Mouse (Mus musculus) kidney, embryonic 16.5 days (tissue): ENCODE measurements around the gene Micall1. TPM values are rescaled to one million over a fixed set of nuclear protein-coding genes. Genes with fewer than 3 reads are reported as not detected.

Experiments used
- ATAC-seq: fragments of 200-750 bp; cut with Nextera tagmentation; 2 replicates; pipeline ENCODE4 v1.8.0; 2017; ENCODE audit warnings: moderate TSS enrichment; ENCODE audit not compliant: low FRiP score, low TSS enrichment
- H3K27ac ChIP-seq: fragments of 300-500 bp; sonication (generic); 2 replicates; pipeline ENCODE4 v1.5.1; 2014; ENCODE audit warnings: low read length
- H3K27me3 ChIP-seq: fragments of 300-500 bp; sonication (generic); 2 replicates; pipeline ENCODE4 v1.6.1; 2014; ENCODE audit warnings: low read length, control low read depth, mixed read lengths; ENCODE audit not compliant: insufficient read depth
- H3K36me3 ChIP-seq: fragments of 300-500 bp; sonication (generic); 2 replicates; pipeline ENCODE4 v1.6.1; 2014; ENCODE audit warnings: low read length, control low read depth, mixed read lengths; ENCODE audit not compliant: insufficient read depth
- H3K4me1 ChIP-seq: fragments of 300-500 bp; sonication (generic); 2 replicates; pipeline ENCODE4 v1.6.1; 2014; ENCODE audit warnings: low read length, control low read depth, mixed read lengths; ENCODE audit not compliant: insufficient read depth
- H3K4me2 ChIP-seq: fragments of 300-500 bp; sonication (generic); replicated peaks from 2 replicates; pipeline ENCODE4 v1.6.1; 2014; ENCODE audit warnings: low read depth, low read length
- H3K4me3 ChIP-seq: fragments of 300-500 bp; sonication (generic); 2 replicates; pipeline ENCODE4 v1.5.1; 2014; ENCODE audit warnings: mild to moderate bottlenecking, low read length
- H3K9ac ChIP-seq: fragments of 300-500 bp; sonication (generic); replicated peaks from 2 replicates; pipeline ENCODE4 v1.6.1; 2014; ENCODE audit warnings: low read length
- H3K9me3 ChIP-seq: fragments of 300-500 bp; sonication (generic); 2 replicates; pipeline ENCODE4 v1.6.1; 2016; ENCODE audit warnings: low read length, control low read depth
- WGBS: fragments of 180-500 bp; shearing (Covaris S2); extraction: QIAGEN DNeasy Blood & Tissue Kit; methylation state at CpG from one replicate; pipeline ENCODE4 v1.1.7; 2014; 5-methylcytosine and 5-hydroxymethylcytosine counted together
- polyA plus RNA-seq: library from polyadenylated mRNA; unstranded; fragments of >200 nt; fragmentation: Nextera tagmentation; extraction: Ambion mirVana; gene quantifications from 2 replicates; pipeline ENCODE4 v1.2.1, GENCODE M21; 2015

Gene Micall1
- polyA plus RNA-seq, 1 experiment from 2014 or later, result 8.9 TPM

DNA sequence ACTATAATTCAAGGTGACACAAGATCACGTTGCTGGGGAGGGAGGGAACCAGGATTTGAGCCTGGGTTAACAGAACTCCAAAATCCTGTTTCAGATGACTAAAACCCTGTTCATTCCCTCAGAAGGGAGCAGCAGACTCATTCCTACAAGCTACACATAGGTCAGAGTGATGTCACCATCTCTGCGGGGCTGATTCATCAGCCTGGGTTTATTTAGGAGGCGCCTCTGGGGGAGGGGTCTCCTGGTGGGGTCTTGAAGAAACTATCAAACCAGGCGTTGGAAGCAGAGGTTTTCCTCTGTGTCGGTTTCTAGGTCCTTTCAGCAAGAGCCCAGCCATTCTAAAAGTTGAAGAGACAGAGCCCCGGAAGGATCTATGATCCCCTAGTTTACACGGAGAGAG, 732 bp upstream of the Micall1 start:
- H3K4me1 ChIP-seq, result peaks cover 26% of the 10 kb centered on the region
- no peaks in the 10 kb centered on the region for H3K36me3 ChIP-seq
- H3K4me3 ChIP-seq, result peak overlapping the region; percentile 87
- H3K9me3 ChIP-seq, result no peaks in the 10 kb centered on the region
- no peak for ATAC-seq
- no peaks in the 10 kb centered on the region for H3K27me3 ChIP-seq
- H3K4me2 ChIP-seq, result peak overlapping the region; percentile 78
- peak overlapping the region; percentile 87; the same call in 1 of the 2 replicates for H3K9ac ChIP-seq
- peak overlapping the region; percentile 85 for H3K27ac ChIP-seq
- WGBS, result 15% methylated on average over 7 of the region's 7 CpGs

DNA sequence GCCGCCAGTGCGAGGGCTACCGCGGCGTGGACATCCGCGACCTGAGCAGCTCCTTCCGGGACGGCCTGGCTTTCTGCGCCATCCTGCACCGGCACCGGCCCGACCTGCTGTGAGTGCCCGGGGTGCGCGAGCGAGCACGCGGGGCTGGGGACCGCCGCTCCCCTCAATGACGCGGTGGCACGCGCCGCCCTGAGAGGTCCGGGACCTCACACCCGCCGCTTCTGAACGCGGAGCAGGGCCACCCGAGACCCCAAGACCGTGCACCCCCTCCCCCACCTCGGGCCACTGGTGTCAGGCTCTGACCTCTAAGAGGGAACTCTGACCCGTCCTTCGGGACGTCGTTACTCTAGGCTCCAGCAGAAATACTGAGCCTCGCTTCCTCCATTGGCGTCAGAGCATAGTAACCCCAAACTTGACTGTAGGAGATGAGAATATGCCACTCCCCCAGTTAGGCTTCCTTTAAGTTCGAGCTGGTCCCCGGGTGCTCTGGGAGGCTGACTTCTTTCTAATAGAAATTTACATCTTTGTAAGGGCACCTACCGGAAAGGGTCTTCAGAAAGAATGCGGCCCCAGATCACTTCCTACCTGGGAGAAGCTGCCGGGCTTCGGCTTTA, 730 bp downstream of the Micall1 start:
- Histone ChIP-seq H3K27ac (peak overlapping the region; percentile 85; the same call in 1 of the 2 replicates), H3K36me3 (no peaks in the 10 kb centered on the region), H3K27me3 (no peaks in the 10 kb centered on the region), H3K9ac (peak overlapping the region; percentile 87), H3K4me3 (peak overlapping the region; percentile 87), H3K4me1 (peaks cover 26% of the 10 kb centered on the region), H3K4me2 (peak overlapping the region; percentile 78), H3K9me3 (no peaks in the 10 kb centered on the region)
- WGBS, result under 1% methylated on average over 46 of the region's 46 CpGs
- ATAC-seq, result no peak; the same call in 1 of the 2 replicates

DNA sequence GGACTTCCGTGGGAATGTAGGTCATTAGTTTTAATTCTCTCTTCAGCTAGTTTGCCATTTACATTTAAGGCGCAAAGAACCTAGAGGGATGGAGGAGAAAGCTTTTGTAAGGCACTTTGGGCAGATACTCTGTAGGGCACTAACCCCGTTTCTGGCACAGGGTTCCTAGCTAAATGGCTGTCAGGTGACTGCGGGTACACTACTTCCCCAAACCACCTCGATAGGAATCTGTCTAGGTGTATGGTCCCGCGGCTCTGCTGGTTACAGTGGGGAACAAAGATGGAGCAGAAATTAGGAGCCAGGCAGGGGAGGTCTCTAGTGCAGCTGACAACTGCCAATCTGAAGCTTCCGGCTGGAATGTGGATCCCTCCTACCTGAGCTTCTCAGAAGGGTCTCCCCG, 1.3 kb downstream of the Micall1 start:
- Histone ChIP-seq H3K4me1 (peaks cover 28% of the 10 kb centered on the region), H3K36me3 (peaks cover 6% of the 10 kb centered on the region; the same call in 1 of the 2 replicates), H3K9ac (peak overlapping the region; percentile 87), H3K4me3 (peak overlapping the region; percentile 87), H3K9me3 (no peaks in the 10 kb centered on the region), H3K27me3 (no peaks in the 10 kb centered on the region), H3K4me2 (peak overlapping the region; percentile 78), H3K27ac (no peak overlapping the region)
- no peak for ATAC-seq
- WGBS, result 15% methylated on average over 9 of the region's 9 CpGs

DNA sequence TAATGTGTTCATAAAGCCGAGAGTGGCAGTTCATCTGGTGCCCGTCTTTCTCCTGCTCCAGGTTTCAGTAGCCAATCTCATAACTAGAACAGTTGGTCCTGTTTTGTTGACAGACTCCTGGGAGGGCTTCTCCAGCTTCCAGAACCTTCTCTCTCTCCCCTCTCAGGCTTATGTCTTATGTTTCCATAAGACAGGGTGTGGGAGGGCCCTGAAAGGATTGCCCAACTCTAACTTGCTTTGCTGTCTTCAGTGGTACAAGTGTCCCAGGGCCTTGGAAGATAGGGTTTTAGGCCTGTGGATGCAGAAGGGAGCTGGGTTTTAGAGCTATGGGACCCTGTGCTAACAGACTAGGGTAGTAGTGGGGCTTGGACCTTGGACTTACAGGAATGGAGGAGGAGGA, 1.8 kb downstream of the Micall1 start:
- Histone ChIP-seq H3K36me3 (peaks cover 9% of the 10 kb centered on the region; the same call in 1 of the 2 replicates), H3K27me3 (no peaks in the 10 kb centered on the region), H3K4me2 (peak overlapping the region; percentile 78), H3K27ac (no peak overlapping the region), H3K9ac (peak overlapping the region; percentile 87), H3K4me1 (peaks cover 30% of the 10 kb centered on the region), H3K9me3 (no peaks in the 10 kb centered on the region), H3K4me3 (peak overlapping the region; percentile 87)
- WGBS, result 61% methylated on average over 2 of the region's 2 CpGs
- no peak for ATAC-seq

DNA sequence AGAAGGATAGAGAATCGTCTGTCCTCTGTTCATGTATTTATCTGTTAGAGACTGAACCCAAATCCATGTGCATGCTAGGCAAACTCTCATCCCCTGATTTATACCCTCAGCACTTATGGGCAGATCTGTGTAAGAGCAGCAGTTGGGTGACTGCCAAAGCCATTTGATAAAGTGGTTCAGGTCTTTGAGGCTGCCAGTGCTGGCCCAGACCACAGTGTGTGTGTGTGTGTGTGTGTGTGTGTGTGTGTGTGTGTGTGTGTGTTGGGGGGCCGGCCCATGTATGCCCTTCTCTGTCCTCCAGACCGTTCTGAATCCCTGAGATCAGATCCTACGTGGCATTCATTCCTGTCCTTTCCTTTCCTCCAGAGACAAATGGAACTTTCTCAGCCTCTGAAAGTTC, 3.1 kb downstream of the Micall1 start:
- Histone ChIP-seq H3K27me3 (no peaks in the 10 kb centered on the region), H3K4me1 (peaks cover 31% of the 10 kb centered on the region), H3K36me3 (peaks cover 10% of the 10 kb centered on the region; the same call in 1 of the 2 replicates), H3K27ac (no peak overlapping the region), H3K4me2 (peak overlapping the region; percentile 23; the same call in 1 of the 2 replicates), H3K9ac (peak overlapping the region; percentile 15; the same call in 1 of the 2 replicates), H3K9me3 (no peaks in the 10 kb centered on the region), H3K4me3 (no peak overlapping the region)
- no peak for ATAC-seq
- 63% methylated on average over 4 of the region's 4 CpGs for WGBS

DNA sequence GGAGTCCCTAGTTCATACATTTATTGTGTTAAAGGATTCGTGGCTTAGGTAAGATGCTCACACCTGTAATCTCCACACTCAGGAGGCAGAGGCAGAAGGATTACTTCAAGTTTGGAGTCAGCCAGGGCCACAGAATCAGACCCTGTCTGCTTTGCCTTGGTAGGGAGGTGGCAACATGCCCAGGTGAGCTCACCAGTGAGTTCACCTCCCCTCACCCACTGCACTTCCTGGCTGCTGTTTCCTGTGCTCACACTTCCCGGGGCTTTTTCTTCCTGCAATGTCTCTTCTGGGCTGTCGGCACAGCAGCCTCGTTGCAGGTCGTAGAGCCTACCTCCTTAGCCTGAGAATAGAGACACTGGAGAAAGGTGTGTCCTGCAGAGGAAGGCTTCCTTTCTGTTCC, 6.6 kb downstream of the Micall1 start:
- WGBS, result 43% methylated on average over 5 of the region's 5 CpGs
- no peaks in the 10 kb centered on the region for H3K27me3 ChIP-seq
- no peaks in the 10 kb centered on the region for H3K9me3 ChIP-seq
- no peak overlapping the region for H3K4me3 ChIP-seq
- H3K4me1 ChIP-seq, result peaks cover 20% of the 10 kb centered on the region
- 0 out of 2 replicates have a peak overlapping the region, but pooled peaks have one; percentile 33 for H3K27ac ChIP-seq
- H3K4me2 ChIP-seq, result no peak overlapping the region
- ATAC-seq, result no peak
- no peak overlapping the region for H3K9ac ChIP-seq
- H3K36me3 ChIP-seq, result peaks cover 16% of the 10 kb centered on the region; the same call in 1 of the 2 replicates

DNA sequence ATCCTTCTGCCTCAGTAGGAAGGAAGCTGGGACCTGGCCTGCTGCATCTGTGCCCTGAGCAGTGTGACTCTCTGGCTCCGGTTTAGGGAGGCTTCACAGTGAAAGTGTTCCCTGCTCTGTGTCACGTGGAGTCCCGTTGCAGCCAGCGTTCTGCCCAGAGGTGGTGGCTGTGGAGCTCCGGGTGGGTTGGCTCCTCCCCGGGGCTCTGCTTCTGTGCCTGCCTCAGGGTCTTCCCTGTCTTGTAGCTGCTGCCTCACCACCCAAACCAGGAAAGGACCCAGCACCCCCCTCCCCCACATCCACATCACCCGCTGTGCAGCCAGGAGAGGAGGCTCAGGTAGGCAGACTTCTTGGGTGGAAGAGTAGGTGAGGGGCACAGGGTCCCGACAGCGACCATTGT, 10.8 kb downstream of the Micall1 start:
- no peak overlapping the region for H3K4me3 ChIP-seq
- no peak overlapping the region for H3K4me2 ChIP-seq
- 82% methylated on average over 9 of the region's 9 CpGs for WGBS
- no peaks in the 10 kb centered on the region for H3K9me3 ChIP-seq
- 0 out of 2 replicates have a peak, but pooled peaks cover 5% of the 10 kb centered on the region for H3K4me1 ChIP-seq
- H3K36me3 ChIP-seq, result peaks cover 30% of the 10 kb centered on the region
- no peak for ATAC-seq
- H3K27me3 ChIP-seq, result no peaks in the 10 kb centered on the region
- H3K27ac ChIP-seq, result no peak overlapping the region
- no peak overlapping the region for H3K9ac ChIP-seq

DNA sequence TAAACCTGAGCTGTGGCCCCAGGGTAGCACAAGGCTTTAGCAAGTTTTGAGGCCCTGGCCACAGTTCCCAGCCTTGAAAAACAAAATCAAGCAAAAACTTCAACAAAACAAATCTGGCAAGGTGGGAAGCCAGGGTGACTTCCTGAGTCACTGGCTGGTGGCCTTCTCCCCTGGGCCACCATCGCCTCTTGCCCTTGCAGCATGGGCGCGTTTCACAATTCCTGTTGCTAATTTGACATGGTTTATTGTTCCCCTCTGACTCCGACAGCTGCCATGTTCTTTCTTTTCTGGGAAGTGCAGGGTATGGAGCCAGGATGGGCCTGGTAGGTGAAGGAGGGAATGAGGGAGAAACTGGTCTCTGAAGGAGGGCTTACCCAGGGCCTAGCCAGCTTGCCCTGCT, 13.4 kb downstream of the Micall1 start:
- Histone ChIP-seq H3K27ac (no peak overlapping the region), H3K9me3 (no peaks in the 10 kb centered on the region), H3K36me3 (peaks cover 38% of the 10 kb centered on the region; the same call in 1 of the 2 replicates), H3K4me2 (no peak overlapping the region), H3K4me3 (no peak overlapping the region), H3K27me3 (no peaks in the 10 kb centered on the region), H3K4me1 (no peaks in the 10 kb centered on the region), H3K9ac (no peak overlapping the region)
- WGBS, result 77% methylated on average over 4 of the region's 4 CpGs
- ATAC-seq, result no peak

DNA sequence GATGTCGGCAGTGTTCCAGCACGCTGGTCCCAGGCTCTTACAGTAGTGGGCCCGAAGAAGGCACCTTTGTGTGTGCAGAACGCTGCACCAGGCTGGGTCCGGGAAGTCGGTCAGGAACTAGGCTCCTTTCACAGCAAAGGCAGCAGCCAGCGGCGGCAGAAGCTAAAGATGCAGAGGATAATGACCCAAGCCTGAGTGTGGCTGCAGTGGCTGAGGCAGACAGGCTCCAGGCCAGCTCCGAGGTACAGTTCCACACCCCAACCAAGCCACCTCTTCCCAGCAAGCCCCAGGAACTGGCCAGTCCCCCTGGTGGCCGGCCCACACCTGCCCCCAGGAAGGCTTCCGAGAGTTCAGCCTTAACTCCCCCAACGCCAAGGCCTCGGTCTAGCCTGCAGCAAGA, 13.8 kb downstream of the Micall1 start:
- H3K36me3 ChIP-seq, result peaks cover 41% of the 10 kb centered on the region
- no peaks in the 10 kb centered on the region for H3K4me1 ChIP-seq

DNA sequence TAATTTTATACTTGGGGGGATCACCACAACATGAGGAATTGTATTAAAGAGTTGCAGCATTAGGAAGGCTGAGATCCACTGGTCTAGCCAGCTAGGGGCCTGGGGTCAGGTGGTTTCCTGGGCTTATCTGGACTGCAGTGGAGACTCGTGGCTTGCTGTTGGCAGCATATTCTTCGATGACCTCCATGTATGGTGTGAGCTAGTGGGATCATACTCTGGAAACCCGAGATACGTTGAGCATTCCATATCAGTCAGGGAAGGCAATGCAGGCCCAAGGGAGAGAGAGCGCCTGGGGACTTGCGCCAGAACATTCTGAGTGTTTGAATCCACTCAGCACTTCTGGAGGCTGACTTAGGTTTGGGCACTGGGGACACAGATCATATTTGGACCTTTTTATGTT, 15.1 kb downstream of the Micall1 start:
- H3K4me1 ChIP-seq, result no peaks in the 10 kb centered on the region
- WGBS, result 84% methylated on average over 6 of the region's 6 CpGs
- H3K9ac ChIP-seq, result no peak overlapping the region
- H3K4me2 ChIP-seq, result no peak overlapping the region
- peaks cover 6% of the 10 kb centered on the region; the same call in 1 of the 2 replicates for H3K9me3 ChIP-seq
- H3K27ac ChIP-seq, result no peak overlapping the region
- peaks cover 45% of the 10 kb centered on the region for H3K36me3 ChIP-seq
- no peak for ATAC-seq
- no peaks in the 10 kb centered on the region for H3K27me3 ChIP-seq
- H3K4me3 ChIP-seq, result no peak overlapping the region

More for the DNA sequence above, 13.8 kb downstream of the Micall1 start:
- no peak overlapping the region for H3K27ac ChIP-seq
- H3K9ac ChIP-seq, result no peak overlapping the region
- H3K27me3 ChIP-seq, result no peaks in the 10 kb centered on the region
- no peaks in the 10 kb centered on the region for H3K9me3 ChIP-seq
- H3K4me2 ChIP-seq, result no peak overlapping the region
- no peak overlapping the region for H3K4me3 ChIP-seq
- WGBS, result 83% methylated on average over 13 of the region's 13 CpGs
- ATAC-seq, result no peak
